Mouse (Mus musculus) forelimb bud, embryonic 11.5 days (tissue): ENCODE data around the gene Rhbdl1.
A peak's percentile ranks its signal among the peaks of the same experiment; 100 is the strongest.

Experiments used
- DNase-seq: peaks from one replicate; pipeline ENCODE4 v3.0.0-alpha.2; 2012; ENCODE audit warnings: low read depth, low spot score

Gene Rhbdl1

DNA sequence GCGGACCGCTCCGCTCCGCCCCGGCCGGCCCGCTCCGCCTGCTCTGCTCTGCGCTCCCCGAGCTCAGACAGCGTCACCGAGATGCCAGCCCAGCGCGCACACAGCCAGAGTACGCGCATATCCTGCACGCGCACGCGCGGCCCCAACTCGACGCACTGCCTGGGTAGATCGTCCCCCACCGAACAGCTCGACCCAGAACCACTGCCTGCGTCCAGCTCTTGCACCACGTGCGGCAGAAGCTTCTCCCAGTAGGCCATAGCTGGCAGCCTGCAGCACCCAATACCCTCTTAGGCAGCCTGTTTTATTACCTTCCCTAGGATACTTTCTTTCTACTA, at the start of gene Rhbdl1:
Gene Rhbdl1, minus strand, starts transcription at position 220 of the 335 bp plus-strand sequence.
- DNase-seq, result no peak

DNA sequence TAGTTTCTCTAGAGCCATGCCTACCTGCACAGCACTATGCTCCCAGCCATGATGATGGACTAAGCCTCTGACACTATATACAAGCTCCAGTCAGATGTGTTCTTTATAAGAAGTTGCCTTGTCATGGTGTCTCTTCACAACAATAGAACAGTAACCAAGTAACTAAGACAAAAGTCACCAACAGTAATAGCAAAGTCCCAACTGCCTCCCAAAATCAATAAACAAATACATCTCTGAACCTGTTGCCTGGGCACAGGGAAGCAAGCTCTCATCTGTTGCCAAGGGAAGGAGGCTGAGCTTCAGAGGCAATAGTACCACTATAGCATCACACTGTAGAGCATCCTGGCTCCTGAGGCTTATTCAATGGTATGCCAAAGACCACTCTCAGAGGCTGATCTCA, 49.7 kb upstream of the Rhbdl1 start:
- DNase-seq, result no peak

DNA sequence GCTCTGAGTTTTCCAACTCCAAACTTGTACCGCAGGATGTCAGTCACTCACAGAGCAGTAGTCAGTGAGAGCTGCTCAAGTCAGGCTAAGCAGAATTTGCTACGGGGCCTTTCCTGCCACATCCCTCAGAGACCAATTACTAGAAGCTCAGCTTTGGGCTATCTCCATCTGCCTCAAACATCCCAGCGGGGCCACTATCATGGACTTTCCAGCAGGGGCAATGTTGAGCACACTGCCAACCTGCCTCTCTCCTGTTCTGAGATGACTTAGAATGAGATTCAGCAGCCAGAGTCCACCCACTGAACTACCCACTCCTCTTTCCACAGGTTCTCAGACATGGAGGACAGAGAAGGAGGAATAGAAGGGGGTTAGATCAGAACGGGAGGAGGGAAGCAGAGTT, 48.5 kb upstream of the Rhbdl1 start:
- DNase-seq, result no peak

DNA sequence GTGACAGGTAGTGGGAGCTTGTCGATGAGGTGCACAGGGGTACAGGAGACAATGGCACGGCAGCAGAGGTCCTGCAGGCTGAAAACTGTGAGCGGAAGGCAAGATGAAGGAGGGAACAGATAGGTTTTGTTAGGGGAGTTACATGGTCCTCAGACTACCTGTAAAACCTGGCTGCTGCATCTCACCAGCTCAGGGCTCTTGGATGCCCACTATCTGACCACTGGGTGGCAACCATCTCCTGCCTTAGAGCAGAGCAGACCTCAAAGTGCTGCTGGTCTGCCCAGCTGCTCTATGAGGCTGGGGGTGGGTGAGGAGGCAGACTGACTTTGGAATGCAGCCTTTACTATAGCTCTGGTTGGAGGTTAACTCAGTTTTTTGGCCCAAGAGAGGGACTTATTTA, 46.7 kb upstream of the Rhbdl1 start:
- DNase-seq, result no peak

DNA sequence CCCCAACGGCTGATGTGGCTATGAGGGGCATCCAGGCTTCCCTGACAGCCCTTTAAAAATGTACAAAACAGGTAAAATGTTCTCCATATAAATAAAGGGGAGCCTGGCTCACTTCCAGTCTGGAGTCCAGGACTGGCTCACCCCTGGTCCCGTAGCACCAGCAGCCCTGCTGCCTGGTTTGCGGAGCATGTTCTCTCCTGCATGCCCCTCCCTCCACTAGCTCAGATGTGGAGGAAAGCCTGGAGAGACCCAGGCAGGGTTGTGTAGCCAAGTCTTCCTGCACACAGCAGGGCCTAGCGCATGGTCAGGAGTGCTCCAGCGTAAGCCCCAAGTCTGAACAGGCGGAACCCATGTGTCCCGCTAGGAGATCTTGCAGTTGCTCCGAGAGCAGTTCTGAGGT, 46.2 kb upstream of the Rhbdl1 start:
- DNase-seq, result no peak

DNA sequence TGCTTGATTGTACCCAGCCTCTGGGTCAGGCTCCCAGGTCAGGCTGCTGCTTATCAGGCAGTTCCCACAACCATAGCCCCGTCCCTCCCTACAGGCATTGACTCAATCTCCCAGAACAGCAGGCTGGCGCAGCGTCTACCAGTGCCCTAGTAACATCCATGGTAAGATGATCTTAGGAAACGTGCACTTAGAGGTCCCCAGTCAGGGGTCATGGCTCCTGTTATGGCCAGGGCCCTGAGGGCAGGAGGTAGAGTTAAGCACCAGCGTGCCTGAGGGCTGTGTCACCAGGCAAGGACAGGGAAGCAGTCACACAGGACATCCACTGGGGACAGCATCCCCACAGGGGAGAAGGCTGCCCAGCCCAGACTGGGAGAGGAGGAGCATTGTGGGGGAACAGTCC, 45.2 kb upstream of the Rhbdl1 start:
- no peak for DNase-seq

DNA sequence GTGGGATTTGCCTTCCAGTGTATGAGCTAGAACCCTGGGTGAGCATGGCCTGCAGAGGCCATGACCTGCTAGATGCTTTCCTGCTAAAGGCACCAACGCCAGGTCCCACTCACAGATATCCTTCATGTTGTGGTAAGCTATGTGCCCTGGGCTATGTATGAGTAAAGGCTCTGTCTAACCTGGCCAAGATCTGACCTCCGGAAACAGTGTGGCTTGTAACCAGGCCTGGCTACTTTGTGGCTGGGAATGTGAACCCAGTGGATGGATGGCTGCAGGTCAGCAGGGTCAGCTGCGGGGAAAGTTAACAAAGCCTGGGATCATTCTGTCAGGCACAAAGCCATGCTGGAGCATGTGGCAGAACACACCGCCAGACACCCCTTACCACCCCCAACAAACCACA, 44.6 kb upstream of the Rhbdl1 start:
- no peak for DNase-seq

DNA sequence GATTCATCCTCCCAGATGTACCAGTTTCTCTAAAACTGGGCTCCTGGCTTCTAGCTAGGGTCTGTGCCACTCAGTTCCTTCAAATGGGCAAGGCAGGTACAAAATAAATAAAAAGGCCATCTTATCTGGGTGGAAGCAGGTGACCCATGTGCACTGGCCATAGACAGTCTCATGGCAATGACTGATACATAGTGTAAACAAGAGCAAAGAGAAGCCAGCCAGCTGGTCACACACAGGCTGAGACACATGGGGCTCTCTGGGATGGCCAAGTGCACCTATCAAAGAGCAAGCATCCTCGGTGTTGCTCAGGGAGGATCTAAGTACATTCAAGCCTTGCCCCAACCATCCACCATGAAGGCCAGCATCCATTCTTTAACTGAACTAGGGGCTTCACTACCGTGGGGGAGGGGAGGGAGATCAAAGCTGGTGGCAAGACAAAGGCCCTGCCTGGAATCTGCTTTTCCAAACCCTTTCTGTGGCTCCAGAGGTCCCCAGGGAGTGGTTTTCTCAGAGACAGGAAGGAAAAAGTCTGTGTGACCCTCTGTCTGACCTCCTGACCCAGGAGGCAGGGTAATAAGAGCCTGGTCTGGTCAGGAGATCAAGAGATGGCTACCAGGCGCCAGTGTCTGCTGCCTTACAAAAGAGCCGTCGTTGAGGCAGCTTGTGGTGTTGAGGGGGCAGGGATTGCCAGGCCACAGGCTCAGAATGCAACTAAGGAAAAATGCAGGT, 44.0 kb upstream of the Rhbdl1 start:
- DNase-seq, result no peak

DNA sequence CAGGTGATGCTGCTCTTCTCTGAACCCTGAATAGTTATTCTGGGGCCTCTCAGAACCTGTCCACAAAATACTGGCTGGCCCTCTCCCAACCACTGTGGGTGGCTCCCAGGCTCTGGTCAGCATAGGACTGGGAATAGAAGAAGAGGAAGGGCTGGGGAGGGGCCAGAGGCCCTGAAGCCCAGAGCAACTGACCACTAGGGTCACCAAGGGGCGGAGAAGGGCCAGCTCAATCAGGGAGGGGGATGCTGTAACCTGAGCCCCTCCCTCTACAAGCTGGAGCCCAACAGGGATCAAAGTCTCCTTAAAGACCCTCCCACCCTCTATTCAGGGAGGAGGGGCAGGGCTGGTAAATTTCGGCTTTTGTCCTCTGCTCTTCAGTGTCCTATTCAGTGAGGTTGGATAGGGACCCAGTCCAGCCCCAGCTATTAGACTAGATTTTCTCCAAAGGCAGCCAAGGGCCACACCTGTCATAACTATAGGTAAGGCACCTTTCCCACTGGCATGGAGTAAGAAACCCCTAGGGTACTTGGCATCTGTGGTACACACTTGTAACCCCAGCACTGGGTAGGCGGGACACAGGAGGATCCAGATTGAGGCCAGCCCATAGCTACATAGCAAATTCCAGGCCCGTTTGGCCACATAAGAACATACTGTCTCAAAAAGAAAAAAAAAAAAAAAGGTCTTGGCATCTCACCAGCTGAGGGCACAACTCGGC, 43.3 kb upstream of the Rhbdl1 start, which contains the start of gene Wfikkn1:
Gene Wfikkn1, minus strand, starts transcription at position 663 of the 715 bp plus-strand sequence.
- DNase-seq, result no peak

DNA sequence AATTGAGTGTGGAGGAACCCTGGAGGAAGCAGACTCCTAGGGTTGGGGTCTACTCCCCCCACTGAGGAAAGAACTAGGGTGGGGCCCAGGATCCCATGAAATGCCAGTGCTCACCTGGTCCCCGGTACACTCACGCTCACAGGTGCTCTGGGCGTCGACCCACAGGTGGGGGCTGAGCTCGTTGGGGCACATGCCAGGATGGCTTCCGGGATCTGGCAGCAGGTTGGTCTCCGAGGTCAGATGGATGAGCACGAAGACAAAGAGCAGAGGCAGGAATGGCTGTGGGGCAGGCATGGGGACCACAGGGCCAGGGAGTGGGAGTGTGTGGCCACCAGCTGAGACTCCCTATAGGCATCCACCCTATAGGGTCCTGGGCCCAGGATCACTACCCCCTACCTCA, 42.7 kb upstream of the Rhbdl1 start:
- no peak for DNase-seq

DNA sequence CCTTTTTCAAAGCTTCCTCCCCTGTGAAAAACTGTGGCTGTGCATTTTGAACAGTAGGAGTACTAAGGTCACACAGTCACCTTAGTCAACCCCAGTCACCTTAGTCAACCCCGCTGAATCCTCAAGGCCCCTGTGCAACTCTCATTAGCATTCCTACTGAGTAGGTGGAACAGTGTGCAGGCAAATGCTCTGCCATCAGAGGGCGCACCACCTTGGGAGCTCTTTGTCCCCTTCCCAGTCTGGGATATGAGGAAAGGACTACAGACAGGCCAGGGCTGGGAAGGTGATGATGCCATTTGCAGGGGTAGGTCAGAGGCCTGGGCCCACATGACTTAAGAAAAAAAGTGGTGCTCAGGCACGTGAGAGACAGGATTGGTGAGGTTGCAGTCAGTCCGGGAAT, 42.2 kb upstream of the Rhbdl1 start:
- DNase-seq, result no peak

DNA sequence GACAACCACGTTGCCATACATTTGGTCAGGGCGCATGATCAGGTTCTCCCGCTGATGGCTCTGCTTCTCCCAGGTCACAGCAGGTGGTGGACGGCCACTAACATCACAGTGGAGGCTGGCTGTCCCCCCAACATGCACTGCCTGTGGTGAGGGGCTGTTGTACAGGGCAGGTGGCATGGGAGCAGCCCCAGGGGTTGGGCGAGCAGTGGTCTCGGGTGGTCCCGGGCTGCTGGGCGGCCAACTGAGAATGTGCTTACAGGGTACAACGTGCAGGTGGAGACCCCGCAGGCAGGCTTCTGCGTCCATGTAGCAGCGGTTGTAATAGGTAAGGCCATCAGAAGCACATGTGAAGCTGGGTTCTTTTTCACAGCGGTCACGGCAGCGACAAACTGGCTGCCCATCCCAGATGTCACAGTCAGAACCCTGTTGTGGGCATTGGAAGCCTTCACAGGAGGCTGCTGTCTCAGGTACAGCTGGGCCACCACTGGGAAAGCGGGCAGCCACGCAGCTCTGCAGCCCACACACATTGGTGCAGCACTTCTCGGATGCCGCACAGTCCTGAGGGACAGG, 41.6 kb upstream of the Rhbdl1 start:
- DNase-seq, result no peak

DNA sequence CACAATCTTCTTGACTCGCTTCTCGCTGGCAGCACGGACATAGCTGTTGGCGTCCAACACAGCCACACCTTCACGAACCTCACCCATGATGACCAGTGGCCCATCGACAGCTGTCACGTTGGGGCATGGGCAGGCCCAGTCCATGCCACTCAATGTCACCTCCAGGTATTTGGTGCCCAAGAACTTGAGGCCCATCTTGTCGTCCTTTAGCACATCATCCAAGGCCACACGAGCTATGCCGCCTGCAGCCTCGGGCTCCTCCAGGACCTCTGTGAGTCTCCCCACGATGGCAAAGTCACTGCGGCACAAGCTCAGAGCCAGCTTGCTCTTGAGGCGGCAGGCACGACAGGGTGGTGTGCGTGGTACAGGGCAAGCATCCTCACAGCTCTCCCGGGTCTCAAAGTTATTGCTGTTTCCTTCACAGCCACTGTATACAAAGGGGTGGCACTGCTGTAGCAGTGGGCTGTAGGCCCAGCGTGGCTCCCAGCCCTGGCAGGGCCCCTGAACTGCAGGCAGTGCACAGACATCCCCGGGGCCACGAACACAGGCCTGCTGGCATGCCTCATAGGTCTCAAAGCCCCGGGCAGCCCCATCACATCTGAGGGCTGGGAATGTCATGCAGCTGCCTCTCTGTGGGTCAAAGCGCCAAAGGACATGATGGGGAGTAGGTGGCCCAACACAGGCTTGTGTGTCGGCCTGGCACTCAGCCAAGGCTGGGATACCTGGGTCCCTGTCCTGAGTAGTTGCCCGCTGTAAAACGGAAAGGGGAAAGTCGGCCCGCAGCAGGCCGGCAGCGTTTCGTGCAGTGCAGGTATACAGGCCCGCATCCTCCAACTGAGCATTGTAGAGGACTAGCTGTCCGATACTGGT, 40.9 kb upstream of the Rhbdl1 start:
- DNase-seq, result no peak

DNA sequence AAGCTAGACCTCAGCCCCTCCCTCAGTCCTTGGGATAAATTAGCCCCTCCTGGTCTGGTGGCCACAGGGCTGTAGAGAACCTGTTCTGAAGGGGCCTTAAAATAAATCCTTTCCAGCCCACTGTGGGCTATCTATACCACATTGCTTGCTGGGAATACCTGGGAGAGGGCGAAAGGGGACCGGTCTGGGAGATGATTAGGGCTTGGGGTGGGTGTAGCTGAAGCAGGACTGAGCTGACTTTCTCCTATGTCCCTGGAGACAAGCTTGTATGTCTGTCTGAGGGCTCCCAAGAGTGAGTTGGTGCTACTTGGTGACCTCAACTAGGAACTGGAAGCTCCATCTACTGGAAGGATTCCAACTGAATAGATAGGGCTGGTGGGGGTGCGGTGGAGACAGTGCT, 39.9 kb upstream of the Rhbdl1 start:
- DNase-seq, result no peak

DNA sequence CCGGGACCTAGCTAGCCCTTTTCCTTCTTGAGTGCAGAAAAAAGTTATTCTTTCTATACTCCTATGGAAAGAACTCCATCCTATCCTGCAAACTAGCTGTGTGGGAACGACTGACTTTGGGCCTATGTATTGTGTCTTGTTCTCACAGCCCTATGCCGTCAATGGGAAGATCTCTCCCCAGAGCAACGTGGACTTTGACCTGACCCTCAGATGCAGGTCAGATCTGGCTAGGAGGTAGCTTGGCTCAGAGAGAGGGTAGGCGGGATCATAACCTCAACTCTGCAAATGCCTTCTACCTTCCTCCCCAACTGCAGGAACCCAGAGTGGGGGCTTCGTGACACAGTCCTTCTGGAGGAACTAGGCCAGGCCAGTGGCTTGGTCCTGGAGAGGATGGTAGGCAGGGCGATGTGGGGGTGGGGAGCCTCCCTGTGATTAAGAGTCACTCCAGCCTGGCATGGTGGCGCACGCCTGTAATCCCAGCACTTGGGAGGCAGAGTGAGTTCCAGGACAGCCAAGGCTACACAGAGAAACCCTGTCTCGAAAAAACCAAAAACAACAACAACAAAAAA, 39.3 kb upstream of the Rhbdl1 start:
- DNase-seq, result no peak

DNA sequence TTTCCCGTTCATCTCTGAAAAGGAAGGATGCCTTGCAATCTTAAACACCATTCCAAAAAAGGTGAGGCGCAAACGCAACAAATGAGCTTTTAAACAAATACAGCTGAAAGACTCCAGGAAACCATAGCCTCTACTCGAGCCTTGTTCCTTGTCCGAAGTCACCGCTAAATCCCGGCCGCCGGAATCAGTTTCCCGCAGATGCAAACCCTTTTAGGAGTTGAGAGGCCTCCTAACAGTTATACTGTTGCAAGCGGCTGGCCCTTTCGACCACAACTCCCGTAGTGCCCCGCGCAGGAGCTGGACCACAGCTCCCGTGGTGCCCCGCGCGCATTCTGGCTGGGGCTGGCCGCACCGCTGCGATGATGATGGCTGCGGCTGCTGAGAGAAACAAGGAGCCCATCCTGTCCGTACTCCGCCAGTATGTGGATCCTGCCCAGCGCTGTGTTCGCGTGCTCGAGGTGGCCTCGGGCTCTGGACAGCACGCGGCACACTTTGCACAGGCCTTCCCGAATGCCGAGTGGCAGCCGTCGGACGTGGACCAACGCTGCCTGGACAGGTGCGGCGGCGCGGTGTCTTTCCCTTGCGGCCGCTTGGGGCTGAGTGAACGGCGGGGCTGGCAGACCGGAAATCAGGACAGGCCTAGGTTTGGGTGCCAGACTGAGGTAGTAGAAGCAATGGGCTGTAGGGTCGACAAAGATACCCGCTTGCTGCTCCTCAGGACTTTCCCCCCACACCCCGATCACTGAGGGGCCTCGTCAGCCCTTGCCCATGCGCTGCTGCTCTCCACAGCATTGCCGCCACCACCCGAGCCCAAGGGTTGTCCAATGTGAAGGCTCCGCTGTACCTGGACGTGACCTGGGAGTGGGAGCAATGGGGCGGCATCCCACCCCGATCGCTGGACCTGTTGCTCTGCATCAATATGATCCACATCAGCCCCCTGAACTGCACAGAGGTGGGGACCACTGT, 38.4 kb upstream of the Rhbdl1 start:
- peak; percentile 85 for DNase-seq

DNA sequence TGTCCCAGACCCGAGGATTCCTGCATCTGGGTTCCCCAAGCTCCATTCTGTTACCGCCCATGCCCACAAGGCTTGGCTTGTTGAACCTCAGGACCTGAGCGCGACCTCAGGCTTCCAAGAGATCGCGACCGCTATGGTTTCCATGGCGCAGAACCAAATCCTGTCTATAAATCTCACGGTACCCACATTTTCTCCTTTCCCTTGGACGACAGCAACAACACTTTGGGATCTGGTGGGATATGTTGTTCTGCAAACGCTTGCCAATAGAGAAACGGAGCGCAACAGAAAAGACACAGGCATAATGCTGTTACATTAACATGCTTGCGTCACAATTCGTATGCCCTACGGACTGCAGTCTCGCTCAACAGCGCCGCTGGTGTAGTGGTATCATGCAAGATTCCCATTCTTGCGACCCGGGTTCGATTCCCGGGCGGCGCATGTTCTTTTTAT, 37.7 kb upstream of the Rhbdl1 start, which contains the start of gene Mettl26:
Gene Mettl26, plus strand, starts transcription at position 354 of the 450 bp plus-strand sequence.
- peak; percentile 94 for DNase-seq

DNA sequence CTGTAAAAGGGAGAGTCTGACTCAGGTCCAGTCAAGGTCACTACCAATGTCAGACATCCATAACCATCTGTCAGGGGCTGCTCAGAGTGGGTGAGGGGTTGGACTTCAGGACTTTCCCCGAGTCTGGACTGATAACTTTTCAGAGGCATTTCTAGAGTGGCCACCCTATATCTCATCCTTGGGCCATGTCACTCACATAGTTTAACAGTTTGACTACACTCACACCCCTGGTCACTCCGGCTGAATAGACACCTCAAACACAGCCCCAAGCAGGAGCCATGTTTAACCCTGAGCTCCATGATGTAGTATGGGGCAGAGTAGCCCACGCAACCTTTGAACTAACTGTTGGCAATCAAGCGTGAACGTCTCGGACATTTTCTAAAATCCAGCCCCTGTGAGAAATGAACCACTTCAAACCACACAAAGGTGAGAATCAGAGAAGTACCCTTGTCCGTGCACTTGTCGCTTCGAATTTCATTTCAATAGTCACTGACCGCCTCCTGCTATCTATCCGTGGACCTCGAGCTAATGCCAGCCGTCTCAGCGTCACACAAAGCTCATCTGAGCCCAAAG, 37.1 kb upstream of the Rhbdl1 start:
- no peak for DNase-seq

DNA sequence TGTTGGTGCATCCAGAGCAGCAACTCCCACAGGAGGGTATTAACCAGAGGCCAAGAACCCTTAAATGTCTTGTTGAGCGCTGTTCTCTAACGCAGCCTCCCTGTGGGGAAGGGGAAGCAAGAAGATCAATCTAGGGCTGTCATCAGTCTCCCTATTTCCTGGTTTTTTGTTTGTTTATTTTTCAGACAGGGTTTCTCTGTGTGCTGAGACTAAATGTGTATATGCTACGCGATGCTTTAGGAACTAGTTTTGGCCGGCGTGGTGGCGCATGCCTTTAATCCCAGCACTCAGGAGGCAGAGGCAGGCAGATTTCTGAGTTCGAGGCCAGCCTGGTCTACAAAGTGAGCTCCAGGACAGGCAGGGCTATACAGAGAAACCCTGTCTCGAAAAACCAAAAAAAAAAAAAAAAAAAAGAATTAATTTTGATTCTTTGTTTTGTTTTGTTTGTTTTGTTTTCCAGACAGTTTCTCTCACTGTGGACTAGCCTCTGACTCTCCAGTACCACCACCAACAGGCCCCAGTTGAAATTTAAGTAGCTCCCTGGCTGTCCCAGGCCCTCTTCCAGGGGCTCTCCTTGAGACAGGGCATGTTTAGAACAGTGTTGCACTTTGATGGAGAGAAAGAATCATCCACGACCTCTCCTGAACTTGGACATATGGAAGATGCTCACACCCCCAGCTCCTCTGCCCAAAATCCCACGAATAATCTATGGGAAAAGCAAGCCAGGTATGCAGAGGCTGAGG, 36.5 kb upstream of the Rhbdl1 start:
- DNase-seq, result no peak
